Mouse (Mus musculus): ENCODE measurements around the gene Ckap5. TPM values are rescaled to one million over a fixed set of nuclear protein-coding genes. Genes with fewer than 3 reads are reported as not detected.

Gene Ckap5
- polyA plus RNA-seq, 1 experiment, result 12.6 TPM

DNA sequence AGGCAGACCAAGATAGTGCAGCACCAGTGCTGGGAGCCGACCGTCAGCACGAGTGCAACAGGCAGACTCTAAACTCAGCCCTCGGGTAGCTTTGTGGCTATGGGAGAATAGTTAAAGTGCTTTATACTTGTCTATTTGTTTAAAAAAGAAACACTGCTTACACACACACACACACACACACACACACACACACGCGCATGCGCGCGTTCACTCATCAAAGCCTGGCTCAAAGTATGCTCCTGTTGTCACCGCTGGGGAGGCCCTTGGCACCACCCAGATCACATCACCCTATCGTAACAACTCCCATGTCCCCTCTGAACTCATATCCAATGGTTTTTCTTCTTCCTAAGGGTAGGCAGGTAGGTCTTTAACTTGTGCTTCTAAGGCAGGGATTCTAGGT, 117.5 kb downstream of the Ckap5 start:
- Histone ChIP-seq H3K4me2 (ENCODE audit: low read depth) (no peak overlapping the region), H3K79me2 (ENCODE audit: control insufficient read depth, insufficient read depth) (peaks cover 23% of the 10 kb centered on the region), H3ac (ENCODE audit: control insufficient read depth, insufficient read length) (no peak overlapping the region), H3K4me3 (no peak overlapping the region), H3K36me3 (ENCODE audit: control insufficient read depth, insufficient read depth) (peaks cover 39% of the 10 kb centered on the region), H3K27me3 (ENCODE audit: control insufficient read depth, insufficient read depth, insufficient read length) (no peaks in the 10 kb centered on the region)
- TF ChIP-seq MAX (IDR thresholded peaks at IDR 0.05; ENCODE audit: low read depth) (no peak), CEBPB (IDR thresholded peaks at IDR 0.05; ENCODE audit: insufficient read depth, poor library complexity, severe bottlenecking) (no peak), SRF (IDR thresholded peaks at IDR 0.05; ENCODE audit: control insufficient read depth, insufficient read length, low read depth) (no peak), TCF12 (IDR thresholded peaks at IDR 0.05; ENCODE audit: insufficient read depth, poor library complexity, severe bottlenecking) (no peak), MYOD1 (IDR thresholded peaks at IDR 0.05; ENCODE audit: control insufficient read depth in 1 of 3, insufficient read length in 2 of 3, low read depth in 2 of 3) (no peak), USF1 (IDR thresholded peaks at IDR 0.05; ENCODE audit: low read depth) (no peak), MYOG (IDR thresholded peaks at IDR 0.05; ENCODE audit: control insufficient read depth in 1 of 3, insufficient read depth in 1 of 3, insufficient read length in 2 of 3, low read depth in 2 of 3) (no peak), POLR2AphosphoS2 (IDR thresholded peaks at IDR 0.05; ENCODE audit: insufficient read length, low read depth) (no peak), E2F4 (IDR thresholded peaks at IDR 0.05; ENCODE audit: insufficient read depth) (no peak), REST (IDR thresholded peaks at IDR 0.05; ENCODE audit: insufficient read depth, insufficient read length) (no peak), POLR2A (IDR thresholded peaks at IDR 0.05; ENCODE audit: insufficient read length, low read depth) (no peak), TCF3 (IDR thresholded peaks at IDR 0.05; ENCODE audit: insufficient read length, low read depth) (no peak)

DNA sequence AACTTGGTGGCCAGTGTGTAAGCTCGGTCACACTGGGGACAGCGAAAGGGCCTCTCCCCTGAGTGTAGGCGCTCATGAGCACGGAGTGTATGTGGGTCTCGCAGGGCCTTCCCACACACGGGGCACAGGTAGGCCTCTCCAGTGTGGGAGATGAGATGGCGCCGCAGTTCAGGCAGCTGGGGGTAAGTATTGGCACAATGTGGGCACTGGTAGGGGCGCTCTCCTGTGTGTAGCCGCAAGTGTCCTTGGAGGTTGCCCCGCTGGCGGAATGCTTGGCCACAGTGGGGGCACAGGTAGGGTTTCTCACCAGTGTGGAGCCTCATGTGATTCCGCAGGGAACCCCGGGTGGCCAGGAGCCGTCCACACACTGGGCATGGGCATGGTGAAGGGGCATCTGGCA, 118.8 kb downstream of the Ckap5 start:
- Histone ChIP-seq H3K27me3 (ENCODE audit: control insufficient read depth, insufficient read depth, insufficient read length) (no peaks in the 10 kb centered on the region), H3ac (ENCODE audit: control insufficient read depth, insufficient read length) (no peak overlapping the region), H3K4me3 (no peak overlapping the region), H3K79me2 (ENCODE audit: control insufficient read depth, insufficient read depth) (peaks cover 31% of the 10 kb centered on the region), H3K4me2 (ENCODE audit: low read depth) (no peak overlapping the region), H3K36me3 (ENCODE audit: control insufficient read depth, insufficient read depth) (peaks cover 39% of the 10 kb centered on the region)
- TF ChIP-seq REST (IDR thresholded peaks at IDR 0.05; ENCODE audit: insufficient read depth, insufficient read length), result no peak
- no peak for TF ChIP-seq USF1 (IDR thresholded peaks at IDR 0.05; ENCODE audit: low read depth)
- no peak for TF ChIP-seq MYOG (IDR thresholded peaks at IDR 0.05; ENCODE audit: control insufficient read depth in 1 of 3, insufficient read depth in 1 of 3, insufficient read length in 2 of 3, low read depth in 2 of 3)
- TF ChIP-seq CEBPB (IDR thresholded peaks at IDR 0.05; ENCODE audit: insufficient read depth, poor library complexity, severe bottlenecking), result no peak
- TF ChIP-seq E2F4 (IDR thresholded peaks at IDR 0.05; ENCODE audit: insufficient read depth), result no peak
- TF ChIP-seq SRF (IDR thresholded peaks at IDR 0.05; ENCODE audit: control insufficient read depth, insufficient read length, low read depth), result no peak
- TF ChIP-seq TCF12 (IDR thresholded peaks at IDR 0.05; ENCODE audit: insufficient read depth, poor library complexity, severe bottlenecking), result no peak
- no peak for TF ChIP-seq MYOD1 (IDR thresholded peaks at IDR 0.05; ENCODE audit: control insufficient read depth in 1 of 3, insufficient read length in 2 of 3, low read depth in 2 of 3)
- TF ChIP-seq POLR2A (IDR thresholded peaks at IDR 0.05; ENCODE audit: insufficient read length, low read depth), result no peak
- TF ChIP-seq TCF3 (IDR thresholded peaks at IDR 0.05; ENCODE audit: insufficient read length, low read depth), result no peak
- no peak for TF ChIP-seq POLR2AphosphoS2 (IDR thresholded peaks at IDR 0.05; ENCODE audit: insufficient read length, low read depth)
- no peak for TF ChIP-seq MAX (IDR thresholded peaks at IDR 0.05; ENCODE audit: low read depth)

DNA sequence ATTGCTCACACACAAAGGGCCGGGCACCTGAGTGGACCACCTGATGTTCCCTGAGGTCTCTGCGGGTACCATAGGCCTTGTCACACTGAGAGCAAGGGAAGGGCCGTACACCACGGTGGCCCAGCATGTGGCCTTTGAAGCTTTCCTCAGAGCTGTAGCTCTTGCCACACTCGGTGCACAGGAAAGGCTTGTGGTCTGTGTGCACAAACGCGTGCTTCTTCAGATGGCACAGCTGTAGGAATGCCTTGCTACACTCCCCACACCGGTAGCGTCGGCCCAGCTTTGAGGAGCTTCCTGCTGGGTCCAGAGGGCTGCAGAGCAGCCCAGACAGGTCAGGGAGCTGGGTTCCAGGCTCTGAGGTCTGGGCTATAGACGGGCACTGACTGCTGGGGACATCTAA, 119.2 kb downstream of the Ckap5 start:
- Histone ChIP-seq H3ac (ENCODE audit: control insufficient read depth, insufficient read length) (no peak overlapping the region), H3K27me3 (ENCODE audit: control insufficient read depth, insufficient read depth, insufficient read length) (no peaks in the 10 kb centered on the region), H3K36me3 (ENCODE audit: control insufficient read depth, insufficient read depth) (peaks cover 39% of the 10 kb centered on the region), H3K4me2 (ENCODE audit: low read depth) (no peak overlapping the region), H3K4me3 (no peak overlapping the region), H3K79me2 (ENCODE audit: control insufficient read depth, insufficient read depth) (peaks cover 36% of the 10 kb centered on the region)
- TF ChIP-seq USF1 (IDR thresholded peaks at IDR 0.05; ENCODE audit: low read depth) (no peak), POLR2AphosphoS2 (IDR thresholded peaks at IDR 0.05; ENCODE audit: insufficient read length, low read depth) (peak; percentile 18)

DNA sequence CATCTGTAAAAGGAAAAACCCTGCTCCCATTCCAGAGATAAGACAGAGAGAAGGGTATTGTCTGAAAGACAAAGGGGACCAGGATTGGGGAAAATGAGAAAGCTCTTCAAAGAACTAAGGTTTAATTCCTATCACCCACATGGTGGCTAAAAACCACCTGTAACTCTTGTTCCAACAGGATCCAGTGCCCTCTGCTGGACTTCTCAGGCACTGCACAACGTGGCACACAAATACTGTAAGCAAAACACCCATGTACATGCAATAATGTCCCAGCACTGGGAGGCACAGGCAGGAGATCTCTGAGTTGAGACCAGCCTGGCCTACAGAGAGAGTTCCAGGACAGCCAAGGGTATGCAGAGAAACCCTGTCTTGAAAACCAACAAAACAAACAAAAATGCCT, 120.2 kb downstream of the Ckap5 start:
- H3ac ChIP-seq (ENCODE audit: control insufficient read depth, insufficient read length), result no peak overlapping the region
- no peak overlapping the region for H3K4me2 ChIP-seq (ENCODE audit: low read depth)
- H3K79me2 ChIP-seq (ENCODE audit: control insufficient read depth, insufficient read depth), result peaks cover 45% of the 10 kb centered on the region
- TF ChIP-seq USF1 (IDR thresholded peaks at IDR 0.05; ENCODE audit: low read depth) (no peak), POLR2AphosphoS2 (IDR thresholded peaks at IDR 0.05; ENCODE audit: insufficient read length, low read depth) (no peak), CEBPB (IDR thresholded peaks at IDR 0.05; ENCODE audit: insufficient read depth, poor library complexity, severe bottlenecking) (no peak), TCF3 (IDR thresholded peaks at IDR 0.05; ENCODE audit: insufficient read length, low read depth) (no peak)
- H3K4me3 ChIP-seq, result no peak overlapping the region
- no peaks in the 10 kb centered on the region for H3K27me3 ChIP-seq (ENCODE audit: control insufficient read depth, insufficient read depth, insufficient read length)
- peaks cover 39% of the 10 kb centered on the region for H3K36me3 ChIP-seq (ENCODE audit: control insufficient read depth, insufficient read depth)

DNA sequence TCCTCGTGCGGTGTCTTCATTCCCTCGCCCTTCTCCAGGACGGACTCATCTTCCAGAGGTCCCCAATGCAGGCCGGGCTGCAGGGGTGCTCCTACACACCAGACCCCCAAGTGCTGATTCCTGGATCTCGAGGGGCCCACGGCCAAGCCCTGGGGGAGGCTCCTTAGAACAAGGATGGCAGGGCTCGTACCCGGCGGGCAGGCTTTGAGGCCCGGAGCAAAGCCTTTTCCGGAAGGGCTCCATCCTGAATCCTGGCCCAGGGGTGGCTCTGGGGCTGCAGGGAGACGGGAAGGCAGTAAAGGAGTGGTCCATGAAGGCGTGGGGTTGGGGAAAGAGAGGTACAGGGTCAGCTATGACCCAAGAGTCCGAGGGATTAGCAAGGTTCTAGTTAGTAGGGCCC, 122.6 kb downstream of the Ckap5 start:
- TF ChIP-seq CEBPB (IDR thresholded peaks at IDR 0.05; ENCODE audit: insufficient read depth, poor library complexity, severe bottlenecking) (no peak), TCF3 (IDR thresholded peaks at IDR 0.05; ENCODE audit: insufficient read length, low read depth) (no peak), TCF12 (IDR thresholded peaks at IDR 0.05; ENCODE audit: insufficient read depth, poor library complexity, severe bottlenecking) (no peak), REST (IDR thresholded peaks at IDR 0.05; ENCODE audit: insufficient read depth, insufficient read length) (no peak), MYOG (IDR thresholded peaks at IDR 0.05; ENCODE audit: control insufficient read depth in 1 of 3, insufficient read depth in 1 of 3, insufficient read length in 2 of 3, low read depth in 2 of 3) (no peak), E2F4 (IDR thresholded peaks at IDR 0.05; ENCODE audit: insufficient read depth) (no peak), MAX (IDR thresholded peaks at IDR 0.05; ENCODE audit: low read depth) (no peak), POLR2A (IDR thresholded peaks at IDR 0.05; ENCODE audit: insufficient read length, low read depth) (no peak), USF1 (IDR thresholded peaks at IDR 0.05; ENCODE audit: low read depth) (no peak), POLR2AphosphoS2 (IDR thresholded peaks at IDR 0.05; ENCODE audit: insufficient read length, low read depth) (no peak), MYOD1 (IDR thresholded peaks at IDR 0.05; ENCODE audit: control insufficient read depth in 1 of 3, insufficient read length in 2 of 3, low read depth in 2 of 3) (no peak), SRF (IDR thresholded peaks at IDR 0.05; ENCODE audit: control insufficient read depth, insufficient read length, low read depth) (no peak)
- Histone ChIP-seq H3K27me3 (ENCODE audit: control insufficient read depth, insufficient read depth, insufficient read length) (no peaks in the 10 kb centered on the region), H3K4me3 (peak overlapping the region; percentile 96), H3ac (ENCODE audit: control insufficient read depth, insufficient read length) (peak overlapping the region; percentile 42), H3K36me3 (ENCODE audit: control insufficient read depth, insufficient read depth) (peaks cover 32% of the 10 kb centered on the region), H3K79me2 (ENCODE audit: control insufficient read depth, insufficient read depth) (peaks cover 55% of the 10 kb centered on the region), H3K4me2 (ENCODE audit: low read depth) (peak overlapping the region; percentile 95)
